Mouse (Mus musculus): Measurements from ENCODE around the gene Rps27. TPM values are rescaled to one million over a fixed set of nuclear protein-coding genes. Genes with fewer than 3 reads are reported as not detected.

The Rps27 gene
- polyA plus RNA-seq, 1 experiment from 2014 or later = 555 TPM

DNA sequence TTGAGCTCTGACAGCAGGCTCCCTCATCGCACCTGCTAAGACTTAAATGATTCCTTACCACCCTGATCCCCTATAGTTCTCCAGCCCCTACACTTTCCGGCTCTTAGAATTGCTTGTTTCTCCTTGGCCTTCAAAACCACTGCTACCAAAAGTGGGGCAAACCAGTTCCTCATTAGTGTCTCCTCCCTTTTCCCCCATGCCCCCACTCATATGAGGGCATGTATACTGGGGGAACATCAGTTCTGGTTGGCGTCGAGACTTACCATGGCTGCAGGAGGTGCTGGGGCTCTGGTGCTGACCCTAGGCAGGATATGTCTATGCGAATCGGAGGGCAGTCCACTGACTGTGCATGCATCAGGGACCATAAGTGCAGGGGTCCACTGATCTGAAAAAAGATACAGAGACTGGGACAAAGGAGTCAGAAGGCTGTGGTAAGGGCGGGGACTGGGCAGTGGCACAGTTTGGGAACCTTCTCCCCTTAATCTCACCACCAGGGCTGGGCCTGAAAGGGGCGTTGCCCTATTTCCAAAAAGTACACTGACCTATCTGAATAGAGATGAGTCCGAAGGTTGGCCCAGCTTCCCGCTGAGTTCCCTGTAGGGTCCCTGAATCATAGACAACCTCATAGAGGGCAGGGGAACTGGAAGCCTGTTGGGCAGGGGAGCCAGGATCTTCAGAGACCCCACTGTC, 28.4 kb upstream of the Rps27 start:
- 57% methylated on average over 10 of the region's 10 CpGs for WGBS (ENCODE audit: insufficient replicate concordance)
- H3K36me3 ChIP-seq (ENCODE audit: control insufficient read depth, insufficient read depth) = no peaks in the 10 kb centered on the region
- H3K4me1 ChIP-seq (ENCODE audit: control insufficient read depth, low read depth, low read length) = peaks cover 14% of the 10 kb centered on the region
- no peak overlapping the region for H3K4me2 ChIP-seq (ENCODE audit: low read depth, low read length)
- H3K27ac ChIP-seq (ENCODE audit: low read length) = no peak overlapping the region
- H3K9me3 ChIP-seq (replicated peaks; ENCODE audit: control insufficient read depth, low read length) = no peaks in the 10 kb centered on the region
- H3K27me3 ChIP-seq (ENCODE audit: control insufficient read depth, insufficient read depth, low read depth, low read length) = no peaks in the 10 kb centered on the region
- H3K9ac ChIP-seq (ENCODE audit: low read depth, low read length) = no peak overlapping the region
- peak; percentile 19 for ATAC-seq (ENCODE audit: low read depth)
- H3K4me3 ChIP-seq (ENCODE audit: low read depth, low read length) = no peak overlapping the region

DNA sequence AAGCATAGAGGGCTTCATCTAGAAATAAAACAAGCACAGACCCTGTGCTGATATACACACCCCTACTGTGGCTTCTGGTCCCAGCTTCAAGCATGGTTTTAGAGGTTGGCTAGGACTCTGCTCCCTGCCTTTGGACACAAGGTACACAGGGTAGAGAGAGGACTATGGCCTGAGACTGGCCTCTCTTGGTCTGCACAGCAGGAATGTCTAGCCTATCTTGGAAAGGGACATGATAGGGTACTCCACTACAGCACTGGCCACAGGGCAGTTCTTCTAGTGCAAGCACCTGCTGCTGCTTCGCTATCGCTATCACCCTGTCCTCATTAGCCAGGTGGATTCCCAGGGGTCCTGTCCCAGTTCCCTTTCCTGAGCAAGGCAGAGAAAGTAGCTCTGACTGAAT, 27.8 kb upstream of the Rps27 start:
- no peaks in the 10 kb centered on the region; the same call in 1 of the 2 replicates for H3K36me3 ChIP-seq (ENCODE audit: control insufficient read depth, insufficient read depth)
- peak; percentile 75 for ATAC-seq (ENCODE audit: low read depth)
- 77% methylated on average over 2 of the region's 2 CpGs for WGBS (ENCODE audit: insufficient replicate concordance)
- peaks cover 14% of the 10 kb centered on the region for H3K4me1 ChIP-seq (ENCODE audit: control insufficient read depth, low read depth, low read length)
- H3K9me3 ChIP-seq (replicated peaks; ENCODE audit: control insufficient read depth, low read length) = no peaks in the 10 kb centered on the region
- H3K27me3 ChIP-seq (ENCODE audit: control insufficient read depth, insufficient read depth, low read depth, low read length) = no peaks in the 10 kb centered on the region
- H3K4me3 ChIP-seq (ENCODE audit: low read depth, low read length) = no peak overlapping the region
- H3K4me2 ChIP-seq (ENCODE audit: low read depth, low read length) = no peak overlapping the region
- H3K27ac ChIP-seq (ENCODE audit: low read length) = no peak overlapping the region
- no peak overlapping the region for H3K9ac ChIP-seq (ENCODE audit: low read depth, low read length)

DNA sequence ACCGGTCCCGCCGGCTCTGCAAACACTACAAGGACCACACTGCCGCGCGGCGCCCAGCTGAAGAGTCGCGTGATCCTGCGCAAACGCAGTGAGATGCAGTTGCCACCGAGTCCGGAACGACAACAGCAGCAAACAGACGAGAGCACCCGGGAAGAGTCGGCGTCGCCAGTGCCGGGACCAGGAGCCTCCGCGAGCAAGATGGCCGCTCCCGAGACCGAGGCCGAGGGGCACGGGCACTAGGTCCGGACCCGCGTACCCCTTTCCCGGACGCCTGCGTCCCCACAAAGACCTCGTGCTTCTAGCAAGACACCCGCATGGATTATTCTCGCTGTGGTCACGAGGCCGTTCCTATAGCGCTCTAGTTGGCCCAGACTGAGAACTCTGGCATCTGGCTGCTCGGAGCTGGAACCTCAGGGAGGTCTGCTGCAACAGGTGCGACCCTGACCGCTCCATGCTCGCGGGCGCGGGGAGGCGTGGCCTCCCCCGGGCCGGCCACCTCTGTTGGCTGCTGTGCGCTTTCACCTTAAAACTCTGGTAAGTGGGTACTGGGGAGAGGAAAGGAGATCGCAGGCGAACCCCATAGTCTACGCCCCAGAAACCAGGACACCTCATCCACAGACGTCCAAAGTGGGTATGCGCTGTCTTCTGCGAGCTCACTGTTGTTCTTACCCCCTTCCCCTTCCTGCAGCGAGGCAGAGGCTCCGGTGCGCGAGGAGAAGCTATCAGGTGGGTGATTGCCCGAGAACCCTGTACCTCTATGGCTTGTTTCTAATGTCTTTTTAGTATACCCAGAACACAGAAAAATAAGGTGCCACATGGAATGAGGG, 18.3 kb upstream of the Rps27 start, which contains the start of gene Jtb:
TSS of gene Jtb (plus strand) at position 91 of the 827 bp plus-strand sequence.
- WGBS (ENCODE audit: insufficient replicate concordance) = under 1% methylated on average over 61 of the region's 61 CpGs
- Histone ChIP-seq H3K4me2 (ENCODE audit: low read depth, low read length) (peak within 1 kb of the TSS; percentile 87), H3K27ac (ENCODE audit: low read length) (peak within 1 kb of the TSS; percentile 88), H3K4me3 (ENCODE audit: low read depth, low read length) (peak within 1 kb of the TSS; percentile 86), H3K9ac (ENCODE audit: low read depth, low read length) (peak within 1 kb of the TSS; percentile 80), H3K27me3 (ENCODE audit: control insufficient read depth, insufficient read depth, low read depth, low read length) (no peaks in the 10 kb centered on the region), H3K9me3 (replicated peaks; ENCODE audit: control insufficient read depth, low read length) (no peaks in the 10 kb centered on the region), H3K4me1 (ENCODE audit: control insufficient read depth, low read depth, low read length) (peaks cover 8% of the 10 kb centered on the region), H3K36me3 (ENCODE audit: control insufficient read depth, insufficient read depth) (peaks cover 6% of the 10 kb centered on the region)
- ATAC-seq (ENCODE audit: low read depth) = peak; percentile 95

DNA sequence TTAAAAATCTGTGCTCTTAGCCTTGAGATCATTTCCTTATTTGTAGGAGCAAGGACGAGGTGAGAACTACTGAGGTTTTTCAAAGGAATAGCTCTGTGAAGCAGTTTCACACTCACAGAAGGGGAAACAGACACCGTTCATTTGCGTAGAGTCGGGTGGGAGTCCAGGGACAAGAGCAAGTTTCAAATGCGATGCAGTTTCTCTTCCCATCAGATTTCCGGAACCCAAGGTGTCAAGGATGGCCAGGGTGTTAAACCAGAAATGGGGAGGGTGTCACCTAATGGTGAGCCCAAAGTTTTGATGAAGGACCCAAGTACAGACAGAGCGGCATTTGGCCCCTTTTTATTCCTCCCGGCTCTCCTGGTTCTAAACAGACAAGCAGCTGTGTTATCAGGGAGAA, 17.6 kb upstream of the Rps27 start:
- Histone ChIP-seq H3K9me3 (replicated peaks; ENCODE audit: control insufficient read depth, low read length) (no peaks in the 10 kb centered on the region), H3K4me1 (ENCODE audit: control insufficient read depth, low read depth, low read length) (peaks cover 8% of the 10 kb centered on the region), H3K27ac (ENCODE audit: low read length) (peak overlapping the region; percentile 88), H3K27me3 (ENCODE audit: control insufficient read depth, insufficient read depth, low read depth, low read length) (no peaks in the 10 kb centered on the region), H3K4me3 (ENCODE audit: low read depth, low read length) (peak overlapping the region; percentile 86), H3K4me2 (ENCODE audit: low read depth, low read length) (peak overlapping the region; percentile 87), H3K36me3 (ENCODE audit: control insufficient read depth, insufficient read depth) (peaks cover 6% of the 10 kb centered on the region), H3K9ac (ENCODE audit: low read depth, low read length) (peak overlapping the region; percentile 80)
- 11% methylated on average over 8 of the region's 8 CpGs for WGBS (ENCODE audit: insufficient replicate concordance)
- ATAC-seq (ENCODE audit: low read depth) = no peak

DNA sequence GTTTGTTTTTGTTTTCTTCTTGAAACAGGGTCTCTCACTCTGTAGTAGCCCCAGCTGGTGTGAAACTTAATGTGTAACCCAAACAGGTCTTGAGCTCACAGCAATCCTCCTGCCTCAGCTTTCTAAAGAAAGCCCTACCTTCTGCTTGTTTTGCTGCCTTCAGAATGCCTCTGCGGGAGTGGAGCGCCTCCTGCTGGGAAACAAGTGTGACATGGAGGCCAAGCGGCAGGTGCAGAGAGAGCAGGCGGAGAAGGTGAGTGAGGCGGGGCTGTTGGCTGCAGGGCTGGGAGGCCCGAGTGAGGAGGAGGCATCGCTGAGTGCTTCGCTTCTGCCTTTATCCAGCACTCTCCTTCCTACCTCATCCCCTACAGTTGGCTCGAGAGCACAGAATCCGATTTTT, 10.9 kb upstream of the Rps27 start:
- no peaks in the 10 kb centered on the region for H3K36me3 ChIP-seq (ENCODE audit: control insufficient read depth, insufficient read depth)
- H3K4me3 ChIP-seq (ENCODE audit: low read depth, low read length) = no peak overlapping the region
- no peak overlapping the region for H3K4me2 ChIP-seq (ENCODE audit: low read depth, low read length)
- peaks cover 20% of the 10 kb centered on the region for H3K4me1 ChIP-seq (ENCODE audit: control insufficient read depth, low read depth, low read length)
- no peak overlapping the region for H3K9ac ChIP-seq (ENCODE audit: low read depth, low read length)
- 64% methylated on average over 10 of the region's 10 CpGs for WGBS (ENCODE audit: insufficient replicate concordance)
- H3K9me3 ChIP-seq (replicated peaks; ENCODE audit: control insufficient read depth, low read length) = no peaks in the 10 kb centered on the region
- no peaks in the 10 kb centered on the region for H3K27me3 ChIP-seq (ENCODE audit: control insufficient read depth, insufficient read depth, low read depth, low read length)
- H3K27ac ChIP-seq (ENCODE audit: low read length) = no peak overlapping the region
- no peak for ATAC-seq (ENCODE audit: low read depth)

DNA sequence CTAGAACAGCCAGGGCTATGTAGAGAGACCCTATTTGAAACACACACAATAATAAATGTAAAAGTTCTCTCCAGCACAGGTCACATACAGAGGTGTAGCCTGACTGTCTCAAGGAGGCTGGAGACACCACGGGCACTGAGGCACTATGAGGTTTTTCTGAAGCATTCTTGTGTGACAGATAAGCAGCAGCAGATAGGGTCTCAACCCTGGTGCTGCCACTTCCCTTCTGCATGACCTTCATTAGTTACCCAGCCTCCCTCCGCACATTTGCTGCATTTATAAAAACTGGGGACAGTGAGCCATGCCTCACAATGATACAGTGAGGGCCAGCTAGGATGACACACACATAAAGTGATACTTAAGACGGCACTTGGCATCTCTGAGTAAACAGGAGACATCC, 9.5 kb upstream of the Rps27 start:
- H3K4me1 ChIP-seq (ENCODE audit: control insufficient read depth, low read depth, low read length) = peaks cover 20% of the 10 kb centered on the region
- H3K36me3 ChIP-seq (ENCODE audit: control insufficient read depth, insufficient read depth) = no peaks in the 10 kb centered on the region
- H3K27ac ChIP-seq (ENCODE audit: low read length) = no peak overlapping the region
- no peaks in the 10 kb centered on the region for H3K27me3 ChIP-seq (ENCODE audit: control insufficient read depth, insufficient read depth, low read depth, low read length)
- no peaks in the 10 kb centered on the region for H3K9me3 ChIP-seq (replicated peaks; ENCODE audit: control insufficient read depth, low read length)
- WGBS (ENCODE audit: insufficient replicate concordance) = 21% methylated on average over 3 of the region's 3 CpGs
- no peak overlapping the region for H3K9ac ChIP-seq (ENCODE audit: low read depth, low read length)
- no peak overlapping the region for H3K4me2 ChIP-seq (ENCODE audit: low read depth, low read length)
- H3K4me3 ChIP-seq (ENCODE audit: low read depth, low read length) = no peak overlapping the region
- ATAC-seq (ENCODE audit: low read depth) = no peak

DNA sequence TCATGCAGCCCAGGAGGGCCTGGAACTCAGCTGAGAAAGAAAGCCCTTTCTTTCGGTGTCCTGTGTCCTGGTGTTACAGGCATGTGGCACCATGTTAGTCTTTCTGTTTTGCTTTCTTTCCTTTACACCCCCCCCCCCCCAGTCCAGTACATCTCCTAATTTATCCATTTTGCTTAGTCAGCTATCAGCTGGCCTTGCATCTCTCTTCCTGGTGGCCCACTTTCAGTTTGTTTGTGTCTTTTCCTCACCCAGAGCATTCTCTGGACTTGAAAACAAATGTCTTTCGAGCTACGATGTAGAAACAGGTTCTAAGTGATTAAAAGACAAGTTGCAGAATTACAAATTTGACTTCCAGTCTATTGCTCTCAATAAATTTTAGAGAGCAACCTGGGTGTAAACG, 9.0 kb upstream of the Rps27 start:
- Histone ChIP-seq H3K27ac (ENCODE audit: low read length) (no peak overlapping the region), H3K9me3 (replicated peaks; ENCODE audit: control insufficient read depth, low read length) (no peaks in the 10 kb centered on the region), H3K4me3 (ENCODE audit: low read depth, low read length) (no peak overlapping the region), H3K36me3 (ENCODE audit: control insufficient read depth, insufficient read depth) (no peaks in the 10 kb centered on the region), H3K27me3 (ENCODE audit: control insufficient read depth, insufficient read depth, low read depth, low read length) (no peaks in the 10 kb centered on the region), H3K9ac (ENCODE audit: low read depth, low read length) (no peak overlapping the region), H3K4me1 (ENCODE audit: control insufficient read depth, low read depth, low read length) (peaks cover 20% of the 10 kb centered on the region), H3K4me2 (ENCODE audit: low read depth, low read length) (no peak overlapping the region)
- ATAC-seq (ENCODE audit: low read depth) = no peak
- WGBS (ENCODE audit: insufficient replicate concordance) = 68% methylated on average over 4 of the region's 4 CpGs

DNA sequence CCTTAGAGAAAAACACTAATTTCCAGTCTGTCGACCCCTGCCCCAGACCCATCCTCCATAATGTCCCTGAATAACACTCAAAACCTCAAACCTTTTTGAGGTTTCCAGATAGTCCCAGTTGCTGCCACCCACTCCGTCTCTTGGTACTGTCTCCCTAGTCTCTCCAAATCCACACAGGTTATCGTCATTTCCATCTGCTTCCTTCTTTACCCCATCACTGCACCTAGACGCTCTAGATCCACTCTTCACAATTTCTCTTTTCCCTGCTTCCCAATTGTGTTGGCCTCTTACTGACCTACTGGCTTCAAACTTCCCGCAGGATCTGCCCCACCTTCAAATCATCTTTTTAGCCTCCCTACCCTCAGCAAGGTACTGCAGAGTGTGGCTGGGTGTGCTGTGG, 7.7 kb upstream of the Rps27 start:
- no peaks in the 10 kb centered on the region for H3K36me3 ChIP-seq (ENCODE audit: control insufficient read depth, insufficient read depth)
- peak overlapping the region; percentile 65; the same call in 1 of the 2 replicates for H3K9ac ChIP-seq (ENCODE audit: low read depth, low read length)
- peak overlapping the region; percentile 75 for H3K4me2 ChIP-seq (ENCODE audit: low read depth, low read length)
- no peak overlapping the region for H3K27ac ChIP-seq (ENCODE audit: low read length)
- H3K27me3 ChIP-seq (ENCODE audit: control insufficient read depth, insufficient read depth, low read depth, low read length) = no peaks in the 10 kb centered on the region; the same call in 1 of the 2 replicates
- no peaks in the 10 kb centered on the region for H3K9me3 ChIP-seq (replicated peaks; ENCODE audit: control insufficient read depth, low read length)
- no peak for ATAC-seq (ENCODE audit: low read depth)
- peaks cover 20% of the 10 kb centered on the region for H3K4me1 ChIP-seq (ENCODE audit: control insufficient read depth, low read depth, low read length)
- WGBS (ENCODE audit: insufficient replicate concordance) = 17% methylated on average over 5 of the region's 5 CpGs
- peak overlapping the region; percentile 60 for H3K4me3 ChIP-seq (ENCODE audit: low read depth, low read length)

DNA sequence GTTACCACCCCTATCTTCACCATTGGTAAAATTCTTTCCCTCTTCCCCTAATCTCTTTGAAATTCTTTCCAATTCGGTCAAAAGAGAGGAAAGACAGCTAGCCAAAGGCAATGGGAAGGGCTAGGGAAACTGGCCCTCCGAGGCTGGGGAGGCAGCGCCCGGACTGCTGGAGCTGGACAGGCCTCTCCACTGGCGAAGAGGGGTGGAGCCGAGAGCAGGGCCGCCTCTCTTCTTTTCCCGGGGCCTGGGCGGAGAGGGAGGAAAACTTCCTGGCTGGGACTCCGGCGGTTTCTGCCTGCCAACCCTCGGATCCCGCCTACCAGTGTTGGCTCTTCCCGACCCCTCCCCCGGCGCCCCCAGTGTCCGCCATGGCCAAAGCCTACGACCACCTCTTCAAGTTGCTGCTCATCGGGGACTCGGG, 7.1 kb upstream of the Rps27 start:
- Histone ChIP-seq H3K36me3 (ENCODE audit: control insufficient read depth, insufficient read depth) (no peaks in the 10 kb centered on the region), H3K9me3 (replicated peaks; ENCODE audit: control insufficient read depth, low read length) (no peaks in the 10 kb centered on the region), H3K27me3 (ENCODE audit: control insufficient read depth, insufficient read depth, low read depth, low read length) (no peaks in the 10 kb centered on the region; the same call in 1 of the 2 replicates), H3K4me1 (ENCODE audit: control insufficient read depth, low read depth, low read length) (peaks cover 20% of the 10 kb centered on the region), H3K27ac (ENCODE audit: low read length) (peak overlapping the region; percentile 59), H3K4me2 (ENCODE audit: low read depth, low read length) (peak overlapping the region; percentile 75), H3K9ac (ENCODE audit: low read depth, low read length) (peak overlapping the region; percentile 65), H3K4me3 (ENCODE audit: low read depth, low read length) (peak overlapping the region; percentile 60)
- 2% methylated on average over 18 of the region's 20 CpGs for WGBS (ENCODE audit: insufficient replicate concordance)
- ATAC-seq (ENCODE audit: low read depth) = peak; percentile 74

Measured in liver, embryonic 16.5 days (tissue).